Mouse (Mus musculus): ENCODE data around the gene Med16.

GRCm38 (mm10) chr10:79874290-79874862 lies 34.3 kb downstream of the Med16 start, which contains the start of the genes Prtn3 and Plppr3:
- no peak for TF ChIP-seq CTCF (IDR thresholded peaks at IDR 0.05; ENCODE audit: extremely low read depth, insufficient read length, insufficient replicate concordance, low read depth, low read length)
- no peak for TF ChIP-seq POLR2A (IDR thresholded peaks at IDR 0.05; ENCODE audit: low read depth, low read length)

All from small intestine, adult 2 months (tissue).